Mouse (Mus musculus) right cerebral cortex, postnatal 4 days (tissue): ENCODE measurements around the gene D630003M21Rik.

Experiments
- DNase-seq: peaks from one replicate; pipeline ENCODE4 v3.0.0-alpha.2; 2022

Gene D630003M21Rik

GRCm38 (mm10) chr2:158193611-158194336 lies 35.2 kb downstream of the D630003M21Rik start:
- DNase-seq, result no peak

GRCm38 (mm10) chr2:158191098-158191497 lies 37.9 kb downstream of the D630003M21Rik start:
- DNase-seq, result no peak

- DNase-seq, result no peak
Measured at GRCm38 (mm10) chr2:158189451-158189850, 39.6 kb downstream of the D630003M21Rik start.

GRCm38 (mm10) chr2:158186206-158186871 lies 42.7 kb downstream of the D630003M21Rik start:
- DNase-seq, result no peak

- no peak for DNase-seq
Measured at GRCm38 (mm10) chr2:158183266-158183665, 45.8 kb downstream of the D630003M21Rik start.

GRCm38 (mm10) chr2:158181932-158182331 lies 47.1 kb downstream of the D630003M21Rik start:
- no peak for DNase-seq

GRCm38 (mm10) chr2:158180797-158181196 lies 48.2 kb downstream of the D630003M21Rik start:
- DNase-seq, result peak; percentile 88

- no peak for DNase-seq
Measured at GRCm38 (mm10) chr2:158179370-158180111, 49.5 kb downstream of the D630003M21Rik start.

GRCm38 (mm10) chr2:158178696-158179369 lies 50.2 kb downstream of the D630003M21Rik start:
- no peak for DNase-seq

GRCm38 (mm10) chr2:158178139-158178538 lies 50.9 kb downstream of the D630003M21Rik start:
- no peak for DNase-seq

GRCm38 (mm10) chr2:158177574-158177973 lies 51.4 kb downstream of the D630003M21Rik start:
- no peak for DNase-seq

GRCm38 (mm10) chr2:158176763-158177162 lies 52.3 kb downstream of the D630003M21Rik start:
- no peak for DNase-seq

- DNase-seq, result no peak
Measured at GRCm38 (mm10) chr2:158175433-158175832, 53.6 kb downstream of the D630003M21Rik start.

GRCm38 (mm10) chr2:158174958-158175357 lies 54.1 kb downstream of the D630003M21Rik start:
- DNase-seq, result no peak

GRCm38 (mm10) chr2:158174438-158174837 lies 54.6 kb downstream of the D630003M21Rik start:
- DNase-seq, result no peak

- no peak for DNase-seq
Measured at GRCm38 (mm10) chr2:158170394-158170793, 58.6 kb downstream of the D630003M21Rik start.

GRCm38 (mm10) chr2:158169771-158170170 lies 59.3 kb downstream of the D630003M21Rik start:
- DNase-seq, result no peak

GRCm38 (mm10) chr2:158169351-158169750 lies 59.7 kb downstream of the D630003M21Rik start:
- DNase-seq, result no peak

- no peak for DNase-seq
Measured at GRCm38 (mm10) chr2:158168741-158169211, 60.2 kb downstream of the D630003M21Rik start.

GRCm38 (mm10) chr2:158167496-158168205 lies 61.4 kb downstream of the D630003M21Rik start:
- no peak for DNase-seq

GRCm38 (mm10) chr2:158166628-158167027 lies 62.4 kb downstream of the D630003M21Rik start:
- DNase-seq, result no peak

- DNase-seq, result no peak
Measured at GRCm38 (mm10) chr2:158165776-158166175, 63.2 kb downstream of the D630003M21Rik start.
